Mouse (Mus musculus) ES-E14 (cell line): ENCODE data around the gene Phf6.

Experiments
- CHD2 ChIP-seq: IDR thresholded peaks from 2 replicates; pipeline ENCODE4 v1.6.1; 2014; ENCODE audit warnings: mild to moderate bottlenecking, low read depth, low read length, inconsistent platforms
- HCFC1 ChIP-seq: IDR thresholded peaks from 2 replicates; pipeline ENCODE4 v1.6.1; 2012; ENCODE audit warnings: low read length, inconsistent platforms, borderline replicate concordance; ENCODE audit not compliant: insufficient read depth
- ZC3H11A ChIP-seq: IDR thresholded peaks from 2 replicates; pipeline ENCODE4 v1.6.1; 2012; ENCODE audit warnings: low read depth, mild to moderate bottlenecking, inconsistent platforms, low read length, borderline replicate concordance

GRCm38 (mm10) chrX:52913856-52914255 is 1.8 kb downstream of the Phf6 start:
- TF ChIP-seq HCFC1 (no peak), ZC3H11A (no peak), CHD2 (no peak)
